In the genomic region with DNA sequence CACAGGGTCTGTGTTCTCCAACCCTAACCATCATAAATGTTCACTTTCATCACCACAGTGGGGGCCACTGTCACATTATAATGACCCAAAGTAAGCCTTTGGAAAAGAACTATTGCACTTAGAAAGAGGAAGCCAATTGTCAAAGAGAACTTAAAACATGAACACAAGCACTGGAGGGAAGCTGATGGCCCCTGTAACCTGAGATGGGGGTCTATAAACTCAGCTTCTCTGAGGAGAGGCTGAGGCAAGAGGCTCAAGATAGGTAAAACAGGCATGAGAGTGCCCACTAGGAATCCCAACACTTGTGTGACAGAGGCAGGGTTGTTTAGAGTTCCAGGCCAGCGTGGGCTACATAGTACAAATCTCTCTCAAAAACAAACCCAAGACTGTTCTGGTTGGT, we compare ENCODE assay signal across 8 mouse cellular contexts. TPM values are rescaled to one million over a fixed set of nuclear protein-coding genes. Genes with fewer than 3 reads are reported as not detected.
DNase-seq lines count a peak whose midpoint lies in the region; ATAC-seq and TF ChIP-seq lines count a peak whose summit lies in the region.

No protein-coding gene starts in this region.

- H3K27me3 ChIP-seq in spleen, adult 2 months (ENCODE audit: control insufficient read depth, insufficient read depth, low read length): no peaks in the 10 kb centered on the region
- no peaks in the 10 kb centered on the region for H3K27me3 ChIP-seq in forebrain, embryonic 15.5 days
- H3K27me3 ChIP-seq in limb, embryonic 12.5 days: no peaks in the 10 kb centered on the region
- H3K27me3 ChIP-seq in splenic B cell, adult 2 months (ENCODE audit: control insufficient read depth, insufficient read depth, low read length, poor library complexity, severe bottlenecking): no peaks in the 10 kb centered on the region

- H3K4me3 ChIP-seq in spleen, adult 2 months (ENCODE audit: extremely low read depth, insufficient read depth, insufficient read length): no peak overlapping the region
- H3K4me3 ChIP-seq in forebrain, embryonic 15.5 days: peak overlapping the region; percentile 75
- peak overlapping the region; percentile 55 for H3K4me3 ChIP-seq in limb, embryonic 12.5 days (replicated peaks)

- no peak for TF ChIP-seq POLR2A in spleen, adult 2 months (IDR thresholded peaks at IDR 0.05; ENCODE audit: low read depth, low read length)

- no peak for TF ChIP-seq CTCF in spleen, adult 2 months (IDR thresholded peaks at IDR 0.05; ENCODE audit: extremely low read depth, insufficient read depth, insufficient read length, insufficient replicate concordance)

- peak overlapping the region; percentile 24 for H3K27ac ChIP-seq in spleen, adult 2 months (ENCODE audit: insufficient read depth, low read length)
- H3K27ac ChIP-seq in forebrain, embryonic 15.5 days (replicated peaks): peak overlapping the region; percentile 94
- peak overlapping the region; percentile 98 for H3K27ac ChIP-seq in limb, embryonic 12.5 days

- DNase-seq in spleen, adult 2 months (ENCODE audit: low read depth in 1 of 2, low spot score in 2 of 2): no peak
- no peak for DNase-seq in spleen, postnatal 36 days (ENCODE audit: low spot score in 2 of 2)
- peak; percentile 9 for DNase-seq in splenic B cell, adult 2 months (ENCODE audit: low read depth, low spot score)
- no peak for DNase-seq in spleen, adult 12 weeks (ENCODE audit: low spot score)
- no peak for DNase-seq in gastrocnemius, adult 18-20 months (ENCODE audit: low spot score)
- no peak for DNase-seq in frontal cortex, postnatal 14 days (ENCODE audit: low spot score in 2 of 2)

- no peak for ATAC-seq in forebrain, embryonic 15.5 days (replicated peaks)
- no peak for ATAC-seq in limb, embryonic 12.5 days (ENCODE audit: insufficient number of reproducible peaks, insufficient read depth, low FRiP score, low TSS enrichment, low read depth)

- H3K4me1 ChIP-seq in spleen, adult 2 months (ENCODE audit: control insufficient read depth, insufficient read depth, insufficient read length): no peaks in the 10 kb centered on the region
- peaks cover 12% of the 10 kb centered on the region for H3K4me1 ChIP-seq in forebrain, embryonic 15.5 days
- H3K4me1 ChIP-seq in limb, embryonic 12.5 days (replicated peaks): 0 out of 2 replicates have a peak, but pooled peaks cover 6% of the 10 kb centered on the region

- H3K9me3 ChIP-seq in forebrain, embryonic 15.5 days: no peaks in the 10 kb centered on the region
- H3K9me3 ChIP-seq in limb, embryonic 12.5 days: no peaks in the 10 kb centered on the region

- no peaks in the 10 kb centered on the region for H3K36me3 ChIP-seq in spleen, adult 2 months (ENCODE audit: control insufficient read depth, insufficient read depth, low read length)
- H3K36me3 ChIP-seq in forebrain, embryonic 15.5 days: no peaks in the 10 kb centered on the region
- no peaks in the 10 kb centered on the region for H3K36me3 ChIP-seq in limb, embryonic 12.5 days
- no peaks in the 10 kb centered on the region for H3K36me3 ChIP-seq in splenic B cell, adult 2 months (ENCODE audit: control insufficient read depth, insufficient read depth, low read length, poor library complexity, severe bottlenecking)

- WGBS in spleen, adult 2 months: 82% methylated on average over 1 of the region's 1 CpGs
- 45% methylated on average over 1 of the region's 1 CpGs for WGBS in forebrain, embryonic 15.5 days
- WGBS in limb, embryonic 12.5 days: 26% methylated on average over 1 of the region's 1 CpGs

- H3K4me2 ChIP-seq in forebrain, embryonic 15.5 days (replicated peaks): peak overlapping the region; percentile 55
- peak overlapping the region; percentile 65 for H3K4me2 ChIP-seq in limb, embryonic 12.5 days

- H3K9ac ChIP-seq in forebrain, embryonic 15.5 days (replicated peaks): peak overlapping the region; percentile 92
- H3K9ac ChIP-seq in limb, embryonic 12.5 days (replicated peaks): no peak overlapping the region

RNA-seq across cellular contexts. Expression of a gene that starts 0.7 kb away (rescaled TPM):
- polyA plus RNA-seq in spleen, adult 2 months (2012; rRNA removed): 0.52 and 0.95 TPM in 2 replicates
- polyA plus RNA-seq in forebrain, embryonic 15.5 days (2015; fragmentation: Nextera tagmentation; extraction: Ambion mirVana): 14.3 and 16.3 TPM in 2 replicates
- polyA plus RNA-seq in limb, embryonic 12.5 days (2016; fragmentation: Nextera tagmentation; extraction: Ambion mirVana): 15.4 and 16.1 TPM in 2 replicates
- 10 to 100 TPM; 11.3 to 13.9 TPM for total RNA-seq in gastrocnemius, adult 18-20 months (2021)

Comparison
In these comparisons a context has a peak if more than half of its experiments do, and no peak if none do; other contexts are left out.
1. H3K27ac ChIP-seq: peak in every context shown above with its lines; median percentile 98 in limb, embryonic 12.5 days; 94 in forebrain, embryonic 15.5 days; 24 in spleen, adult 2 months.